Mouse (Mus musculus): ENCODE measurements around the gene Gm49339. TPM values are rescaled to one million over a fixed set of nuclear protein-coding genes. Genes with fewer than 3 reads are reported as not detected.

Gene Gm49339
- polyA plus RNA-seq (2017; shearing (Covaris generic)), result 40.6 TPM

DNA sequence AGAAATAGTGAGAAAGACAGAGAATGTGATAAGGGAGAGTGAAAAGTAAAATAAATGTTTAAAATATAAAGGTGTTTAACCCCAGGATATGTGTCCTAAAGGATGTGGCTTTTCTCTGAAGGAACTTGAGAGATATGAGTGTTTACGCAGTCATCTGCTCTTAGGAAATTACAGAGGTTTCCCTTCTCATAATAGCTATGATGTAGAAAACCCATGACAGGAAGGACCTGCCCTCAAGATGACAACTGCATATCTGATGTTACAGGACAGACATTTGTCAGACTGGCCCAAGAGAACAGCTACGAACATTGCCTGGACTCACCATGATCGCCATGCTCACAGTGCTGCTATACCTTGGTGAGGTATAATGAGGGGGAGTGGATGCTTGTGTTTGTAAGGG is at the start of gene Gm49339, which contains the start of gene Lilr4b:
Gm49339 (plus strand) TSS at position 216 of the 400 bp plus-strand sequence.
Lilr4b (plus strand) TSS at position 236 of the 400 bp plus-strand sequence.

DNA sequence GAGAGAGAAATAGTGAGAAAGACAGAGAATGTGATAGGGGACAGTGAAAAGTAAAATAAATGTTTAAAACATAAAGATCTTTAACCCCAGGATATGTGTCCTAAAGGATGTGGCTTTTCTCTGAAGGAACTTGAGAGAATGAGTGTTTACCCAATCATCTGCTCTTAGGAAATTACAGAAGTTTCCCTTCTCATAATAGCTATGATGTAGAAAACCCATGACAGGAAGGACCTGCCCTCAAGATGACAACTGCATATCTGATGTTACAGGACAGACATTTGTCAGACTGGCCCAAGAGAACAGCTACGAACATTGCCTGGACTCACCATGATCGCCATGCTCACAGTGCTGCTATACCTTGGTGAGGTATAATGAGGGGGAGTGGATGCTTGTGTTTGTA is 10.3 kb downstream of the Gm49339 start, which contains the start of gene Lilrb4a:
Lilrb4a (plus strand) TSS at position 266 of the 400 bp plus-strand sequence.

Other genes starting within 250 kb of the Gm49339 start
- gene Lilr4b, start within 50 bp of the Gm49339 start, polyA plus RNA-seq (2017; shearing (Covaris generic)), result 409 TPM
- 419 TPM for gene Lilrb4a, start 10.3 kb downstream of the Gm49339 start, polyA plus RNA-seq (2017; shearing (Covaris generic))
- gene Fam162b, start 109.9 kb downstream of the Gm49339 start, polyA plus RNA-seq (2017; shearing (Covaris generic)), result not detected
- not detected for gene Gprc6a, start 150.8 kb downstream of the Gm49339 start, polyA plus RNA-seq (2017; shearing (Covaris generic))
- gene Rfx6, start 197.1 kb downstream of the Gm49339 start, polyA plus RNA-seq (2017; shearing (Covaris generic)), result not detected